Comparison of ENCODE assay signal across 27 mouse cellular contexts in genomic region chr7:121880246-121880645, GRCm38 (mm10). TPM values are rescaled to one million over a fixed set of nuclear protein-coding genes. Genes with fewer than 3 reads are reported as not detected.
DNase-seq lines count a peak whose midpoint lies in the region; ATAC-seq and TF ChIP-seq lines count a peak whose summit lies in the region.
"Had no signal": no experiment of that assay in that cellular context is flagged by ENCODE, and none has a peak within 500 bp of the region (broad histone marks: within the 10 kb centered on the region; RNA-seq: fewer than 3 reads in every experiment).

No protein-coding gene starts in this region.

- peak overlapping the region; percentile 30 for H3K4me2 ChIP-seq in lung, embryonic 16.5 days (ENCODE audit: low read depth, low read length)
- H3K4me2 ChIP-seq in kidney, embryonic 14.5 days (replicated peaks; ENCODE audit: low read depth, low read length), result no peak overlapping the region
- H3K4me2 ChIP-seq: embryonic facial prominence, embryonic 13.5 days; forebrain, embryonic 12.5 days; forebrain, embryonic 15.5 days; heart, embryonic 11.5 days; hindbrain, embryonic 12.5 days; hindbrain, embryonic 15.5 days had no signal

- DNase-seq in lung, adult 2 months, result peak; percentile 80
- peak; percentile 78 for DNase-seq in lung, postnatal 14 days
- DNase-seq in lung, postnatal 4 days, result peak; percentile 75 to 88
- DNase-seq in adrenal gland, adult 18-20 months (ENCODE audit: low spot score in 2 of 2), result no peak
- no peak for DNase-seq in cerebellum, postnatal 4 days (ENCODE audit: low spot score in 2 of 2)
- DNase-seq: adrenal gland, adult 8-10 months; adrenal gland, postnatal 25 days; B cell, adult 2 months; cerebellum, adult 18-20 months; cerebellum, adult 9-10 months; cerebellum, postnatal 14 days; gastrocnemius, postnatal 25 days; heart, adult 2 months had no signal

- ATAC-seq in lung, embryonic 16.5 days (ENCODE audit: low read depth), result peak; percentile 84
- no peak for ATAC-seq in kidney, embryonic 14.5 days (ENCODE audit: low FRiP score, low TSS enrichment)
- ATAC-seq: forebrain, embryonic 15.5 days had no signal

- H3K4me1 ChIP-seq in lung, adult 2 months (ENCODE audit: control insufficient read depth, insufficient read depth, low read length), result no peaks in the 10 kb centered on the region
- no peaks in the 10 kb centered on the region; the same call in 1 of the 2 replicates for H3K4me1 ChIP-seq in lung, embryonic 16.5 days (replicated peaks; ENCODE audit: control insufficient read depth, insufficient read depth, low read length)
- H3K4me1 ChIP-seq in kidney, embryonic 14.5 days (ENCODE audit: control insufficient read depth, insufficient read depth, low read length), result no peaks in the 10 kb centered on the region
- H3K4me1 ChIP-seq: embryonic facial prominence, embryonic 13.5 days; forebrain, embryonic 12.5 days; forebrain, embryonic 15.5 days; hindbrain, embryonic 12.5 days; hindbrain, embryonic 15.5 days had no signal

- TF ChIP-seq POLR2A in lung, adult 2 months (IDR thresholded peaks at IDR 0.05; ENCODE audit: borderline replicate concordance, extremely low read depth, low read depth, low read length), result no peak

- no peaks in the 10 kb centered on the region for H3K36me3 ChIP-seq in lung, embryonic 16.5 days (ENCODE audit: control insufficient read depth, insufficient read depth, low read length)
- H3K36me3 ChIP-seq in kidney, embryonic 14.5 days (ENCODE audit: control insufficient read depth, insufficient read depth, low read length), result no peaks in the 10 kb centered on the region
- H3K36me3 ChIP-seq: embryonic facial prominence, embryonic 13.5 days; forebrain, embryonic 12.5 days; forebrain, embryonic 15.5 days; G1E; hindbrain, embryonic 12.5 days; hindbrain, embryonic 15.5 days had no signal

- H3K9me3 ChIP-seq in lung, embryonic 16.5 days (ENCODE audit: control insufficient read depth, low read length), result no peaks in the 10 kb centered on the region
- H3K9me3 ChIP-seq in kidney, embryonic 14.5 days (ENCODE audit: control insufficient read depth, low read length), result no peaks in the 10 kb centered on the region
- H3K9me3 ChIP-seq: embryonic facial prominence, embryonic 13.5 days; forebrain, embryonic 12.5 days; forebrain, embryonic 15.5 days; G1E; hindbrain, embryonic 12.5 days; hindbrain, embryonic 15.5 days had no signal

- H3K9ac ChIP-seq in lung, embryonic 16.5 days (ENCODE audit: low read length), result no peak overlapping the region
- H3K9ac ChIP-seq in kidney, embryonic 14.5 days (ENCODE audit: low read depth, low read length), result no peak overlapping the region
- H3K9ac ChIP-seq: embryonic facial prominence, embryonic 13.5 days; forebrain, embryonic 12.5 days; forebrain, embryonic 15.5 days; hindbrain, embryonic 12.5 days; hindbrain, embryonic 15.5 days had no signal

- TF ChIP-seq CTCF in lung, adult 2 months (IDR thresholded peaks at IDR 0.05; ENCODE audit: insufficient read depth, low read length), result no peak

- no peaks in the 10 kb centered on the region for H3K27me3 ChIP-seq in lung, embryonic 16.5 days (ENCODE audit: control insufficient read depth, insufficient read depth, low read depth, low read length)
- H3K27me3 ChIP-seq in kidney, embryonic 14.5 days (ENCODE audit: control insufficient read depth, insufficient read depth, low read length), result no peaks in the 10 kb centered on the region
- H3K27me3 ChIP-seq: CH12.LX; embryonic facial prominence, embryonic 13.5 days; forebrain, embryonic 12.5 days; forebrain, embryonic 15.5 days; hindbrain, embryonic 12.5 days; hindbrain, embryonic 15.5 days had no signal

- peak overlapping the region; percentile 68 for H3K27ac ChIP-seq in lung, embryonic 16.5 days (ENCODE audit: low read length)
- no peak overlapping the region for H3K27ac ChIP-seq in kidney, embryonic 14.5 days (ENCODE audit: low read depth, low read length)
- H3K27ac ChIP-seq: embryonic facial prominence, embryonic 13.5 days; forebrain, embryonic 12.5 days; forebrain, embryonic 15.5 days; heart, adult 2 months; hindbrain, embryonic 12.5 days; hindbrain, embryonic 15.5 days had no signal

- H3K4me3 ChIP-seq in lung, adult 2 months (replicated peaks; ENCODE audit: extremely low read depth, low read depth, low read length), result no peak overlapping the region
- no peak overlapping the region for H3K4me3 ChIP-seq in lung, embryonic 16.5 days (ENCODE audit: low read length)
- no peak overlapping the region for H3K4me3 ChIP-seq in kidney, embryonic 14.5 days (ENCODE audit: low read length)
- H3K4me3 ChIP-seq: embryonic facial prominence, embryonic 13.5 days; erythroblast, embryonic 14.5 days; forebrain, embryonic 12.5 days; forebrain, embryonic 15.5 days; heart, adult 2 months; hindbrain, embryonic 12.5 days; hindbrain, embryonic 15.5 days had no signal

- WGBS in lung, adult 2 months, result 62% methylated on average over 4 of the region's 4 CpGs
- 48% methylated on average over 4 of the region's 4 CpGs for WGBS in lung, embryonic 16.5 days
- 92% methylated on average over 4 of the region's 4 CpGs for WGBS in kidney, embryonic 14.5 days

RNA-seq across cellular contexts. Expression of gene Scnn1b, which starts 15.4 kb away (rescaled TPM):
- 135 and 179 TPM in 2 replicates for polyA plus RNA-seq in lung, adult 2 months (2012; rRNA removed)
- 7.1 and 7.4 TPM in 2 replicates for polyA plus RNA-seq in lung, embryonic 16.5 days (2015; fragmentation: Nextera tagmentation; extraction: Ambion mirVana)
- total RNA-seq in adrenal gland, adult 18-20 months (2021), result under 1 TPM in 1 of 2 experiments, not detected in 1; 0.26 TPM
- polyA plus RNA-seq in kidney, embryonic 14.5 days (2014; fragmentation: Nextera tagmentation; extraction: Ambion mirVana), result 20.5 and 24.9 TPM in 2 replicates
- total RNA-seq: adrenal gland, postnatal 25 days; common myeloid progenitor, adult 5-6 weeks; heart, adult 2 months; heart, postnatal 25 days; hematopoietic stem cell, adult 5-6 weeks had no signal
- polyA plus RNA-seq: erythroblast, embryonic 14.5 days; G1E; heart, embryonic 11.5 days had no signal

Comparison
In these comparisons a context has a peak if more than half of its experiments do, and no peak if none do; other contexts are left out.
1. DNase-seq: peak in lung, adult 2 months (single experiment), lung, postnatal 14 days (single experiment) and lung, postnatal 4 days (2 of 2); none in adrenal gland, adult 18-20 months (0 of 2) and cerebellum, postnatal 4 days (0 of 2).